Mouse (Mus musculus) G1E (cell line): Measurements from ENCODE around the gene Ggct.

Experiments used
- CTCF ChIP-seq: IDR thresholded peaks from 2 replicates; pipeline ENCODE4 v1.5.1; 2012; ENCODE audit warnings: low read depth, low read length, inconsistent platforms, mixed read lengths
- GATA1 ChIP-seq: IDR thresholded peaks from 2 replicates; pipeline ENCODE4 v1.6.1; 2012; ENCODE audit warnings: borderline replicate concordance, low read length, inconsistent platforms, mixed read lengths

- no peak for TF ChIP-seq GATA1
- TF ChIP-seq CTCF = no peak
Measured at GRCm38 (mm10) chr6:54972111-54972928, 20.4 kb downstream of the Ggct start, which contains the start of gene Nod1.
